Mouse (Mus musculus) hindbrain, embryonic 15.5 days (tissue): ENCODE measurements around the gene Bsn. TPM values are rescaled to one million over a fixed set of nuclear protein-coding genes. Genes with fewer than 3 reads are reported as not detected.
A peak's percentile ranks its signal among the peaks of the same experiment; 100 is the strongest.

Source experiments
- ATAC-seq: fragments of 200-750 bp; cut with Nextera tagmentation; 2 replicates; pipeline ENCODE4 v1.8.0; 2017; ENCODE audit warnings: low read depth, moderate number of reproducible peaks, moderate TSS enrichment; ENCODE audit not compliant: low FRiP score
- H3K27ac ChIP-seq: fragments of 300-500 bp; sonication (generic); replicated peaks from 2 replicates; pipeline ENCODE4 v1.5.1; 2015; ENCODE audit warnings: mild to moderate bottlenecking, inconsistent platforms
- H3K27me3 ChIP-seq: fragments of 300-500 bp; sonication (generic); 2 replicates; pipeline ENCODE4 v1.6.1; 2015; ENCODE audit warnings: control low read depth, inconsistent platforms
- H3K36me3 ChIP-seq: fragments of 300-500 bp; sonication (generic); 2 replicates; pipeline ENCODE4 v1.6.1; 2015; ENCODE audit warnings: control low read depth, inconsistent platforms
- H3K4me1 ChIP-seq: fragments of 300-500 bp; sonication (generic); replicated peaks from 2 replicates; pipeline ENCODE4 v1.6.1; 2015; ENCODE audit warnings: control low read depth, inconsistent platforms
- H3K4me2 ChIP-seq: fragments of 300-500 bp; sonication (generic); 2 replicates; pipeline ENCODE4 v1.6.1; 2015; ENCODE audit warnings: moderate library complexity, mild to moderate bottlenecking, inconsistent platforms
- H3K4me3 ChIP-seq: fragments of 300-500 bp; sonication (generic); 2 replicates; pipeline ENCODE4 v1.5.1; 2015; ENCODE audit warnings: mild to moderate bottlenecking, inconsistent platforms
- H3K9ac ChIP-seq: fragments of 300-500 bp; sonication (generic); 2 replicates; pipeline ENCODE4 v1.6.1; 2015; ENCODE audit warnings: inconsistent platforms
- H3K9me3 ChIP-seq: fragments of 300-500 bp; sonication (generic); 2 replicates; pipeline ENCODE4 v1.6.1; 2016; ENCODE audit warnings: control low read depth, inconsistent platforms
- WGBS: fragments of 180-500 bp; shearing (Covaris S2); methylation state at CpG from one replicate; pipeline ENCODE4 v1.1.7; 2015; 5-methylcytosine and 5-hydroxymethylcytosine counted together
- polyA plus RNA-seq: library from polyadenylated mRNA; unstranded; fragments of >200 nt; fragmentation: Nextera tagmentation; extraction: Ambion mirVana; gene quantifications from 2 replicates; pipeline ENCODE4 v1.2.1, GENCODE M21; 2015

Bsn gene
- polyA plus RNA-seq, 1 experiment from 2014 or later, result 10.0 TPM

- H3K27me3 ChIP-seq, result no peaks in the 10 kb centered on the region
- peaks cover 38% of the 10 kb centered on the region for H3K36me3 ChIP-seq
- H3K27ac ChIP-seq, result no peak overlapping the region
- 91% methylated on average over 6 of the region's 6 CpGs for WGBS
- no peaks in the 10 kb centered on the region for H3K9me3 ChIP-seq
- H3K4me3 ChIP-seq, result no peak overlapping the region
- no peak overlapping the region for H3K4me2 ChIP-seq
- ATAC-seq, result no peak
- H3K4me1 ChIP-seq, result peaks cover 11% of the 10 kb centered on the region
- H3K9ac ChIP-seq, result no peak overlapping the region
Observed at GRCm38 (mm10) chr9:108055661-108056237, 134.4 kb downstream of the Bsn start.

GRCm38 (mm10) chr9:108055061-108055460, 135.1 kb downstream of the Bsn start:
- Histone ChIP-seq H3K4me1 (peaks cover 18% of the 10 kb centered on the region), H3K9ac (no peak overlapping the region), H3K4me2 (no peak overlapping the region), H3K9me3 (no peaks in the 10 kb centered on the region), H3K27ac (no peak overlapping the region), H3K36me3 (peaks cover 36% of the 10 kb centered on the region), H3K4me3 (no peak overlapping the region), H3K27me3 (no peaks in the 10 kb centered on the region)
- WGBS, result 90% methylated on average over 1 of the region's 1 CpGs
- no peak for ATAC-seq

- Histone ChIP-seq H3K27ac (no peak overlapping the region), H3K4me1 (peaks cover 24% of the 10 kb centered on the region), H3K9me3 (no peaks in the 10 kb centered on the region), H3K27me3 (no peaks in the 10 kb centered on the region), H3K9ac (no peak overlapping the region), H3K4me3 (no peak overlapping the region), H3K36me3 (peaks cover 30% of the 10 kb centered on the region), H3K4me2 (no peak overlapping the region)
- WGBS, result 90% methylated on average over 22 of the region's 22 CpGs
- ATAC-seq, result no peak
Observed at GRCm38 (mm10) chr9:108054331-108055040, 135.7 kb downstream of the Bsn start.

GRCm38 (mm10) chr9:108053665-108054225, 136.4 kb downstream of the Bsn start:
- no peak for ATAC-seq
- H3K36me3 ChIP-seq, result peaks cover 22% of the 10 kb centered on the region
- WGBS, result 92% methylated on average over 15 of the region's 15 CpGs

GRCm38 (mm10) chr9:108052885-108053664, 137.1 kb downstream of the Bsn start, which contains the start of gene Amigo3:
Gene Amigo3 (plus strand): TSS chr9:108053159.
- ATAC-seq, result peak; percentile 25; the same call in 1 of the 2 replicates
- H3K4me3 ChIP-seq, result no peak within 1 kb of the TSS
- H3K27me3 ChIP-seq, result no peaks in the 10 kb centered on the region
- no peaks in the 10 kb centered on the region for H3K9me3 ChIP-seq
- H3K27ac ChIP-seq, result no peak within 1 kb of the TSS; the same call in 1 of the 2 replicates
- no peak within 1 kb of the TSS for H3K9ac ChIP-seq
- 59% methylated on average over 20 of the region's 20 CpGs for WGBS
- peaks cover 31% of the 10 kb centered on the region for H3K4me1 ChIP-seq
- H3K36me3 ChIP-seq, result peaks cover 18% of the 10 kb centered on the region
- peak within 1 kb of the TSS; percentile 34; the same call in 1 of the 2 replicates for H3K4me2 ChIP-seq

More at GRCm38 (mm10) chr9:108053665-108054225, 136.4 kb downstream of the Bsn start:
- Histone ChIP-seq H3K27ac (no peak overlapping the region), H3K4me2 (no peak overlapping the region), H3K4me3 (no peak overlapping the region), H3K9me3 (no peaks in the 10 kb centered on the region), H3K9ac (no peak overlapping the region), H3K27me3 (no peaks in the 10 kb centered on the region), H3K4me1 (peaks cover 26% of the 10 kb centered on the region)

GRCm38 (mm10) chr9:108052411-108052810, 137.8 kb downstream of the Bsn start:
- WGBS, result 81% methylated on average over 7 of the region's 7 CpGs
- no peaks in the 10 kb centered on the region for H3K27me3 ChIP-seq
- H3K36me3 ChIP-seq, result peaks cover 13% of the 10 kb centered on the region
- ATAC-seq, result no peak
- no peak overlapping the region for H3K4me3 ChIP-seq
- no peak overlapping the region for H3K4me2 ChIP-seq
- no peak overlapping the region; the same call in 1 of the 2 replicates for H3K27ac ChIP-seq
- H3K9me3 ChIP-seq, result no peaks in the 10 kb centered on the region
- peaks cover 38% of the 10 kb centered on the region for H3K4me1 ChIP-seq
- no peak overlapping the region for H3K9ac ChIP-seq

- H3K36me3 ChIP-seq, result peaks cover 15% of the 10 kb centered on the region
- no peak for ATAC-seq
- no peak overlapping the region for H3K4me2 ChIP-seq
Observed at GRCm38 (mm10) chr9:108051931-108052220, 138.3 kb downstream of the Bsn start.

GRCm38 (mm10) chr9:108051184-108051930, 138.8 kb downstream of the Bsn start:
- Histone ChIP-seq H3K27ac (no peak overlapping the region), H3K9me3 (no peaks in the 10 kb centered on the region), H3K27me3 (no peaks in the 10 kb centered on the region), H3K4me1 (peaks cover 38% of the 10 kb centered on the region), H3K4me2 (no peak overlapping the region), H3K36me3 (peaks cover 18% of the 10 kb centered on the region), H3K4me3 (no peak overlapping the region), H3K9ac (no peak overlapping the region)
- ATAC-seq, result no peak
- 92% methylated on average over 15 of the region's 15 CpGs for WGBS

More at GRCm38 (mm10) chr9:108051931-108052220, 138.3 kb downstream of the Bsn start:
- Histone ChIP-seq H3K9ac (no peak overlapping the region), H3K27ac (no peak overlapping the region), H3K4me1 (peaks cover 38% of the 10 kb centered on the region), H3K4me3 (no peak overlapping the region), H3K9me3 (no peaks in the 10 kb centered on the region), H3K27me3 (no peaks in the 10 kb centered on the region)
- 87% methylated on average over 4 of the region's 4 CpGs for WGBS

GRCm38 (mm10) chr9:108049561-108050251, 140.5 kb downstream of the Bsn start:
- H3K4me1 ChIP-seq, result peaks cover 38% of the 10 kb centered on the region
- peak overlapping the region; percentile 89 for H3K4me2 ChIP-seq
- no peaks in the 10 kb centered on the region for H3K9me3 ChIP-seq
- WGBS, result 44% methylated on average over 15 of the region's 15 CpGs
- peaks cover 32% of the 10 kb centered on the region for H3K36me3 ChIP-seq
- peak overlapping the region; percentile 64 for H3K9ac ChIP-seq
- ATAC-seq, result peak; percentile 6
- peak overlapping the region; percentile 81 for H3K27ac ChIP-seq
- H3K27me3 ChIP-seq, result no peaks in the 10 kb centered on the region
- H3K4me3 ChIP-seq, result peak overlapping the region; percentile 54

GRCm38 (mm10) chr9:108049016-108049455, 141.1 kb downstream of the Bsn start, which contains the start of gene Gmppb:
Gene Gmppb (plus strand): TSS chr9:108049242.
- H3K27ac ChIP-seq, result peak within 1 kb of the TSS; percentile 81
- H3K27me3 ChIP-seq, result no peaks in the 10 kb centered on the region
- H3K4me2 ChIP-seq, result peak within 1 kb of the TSS; percentile 89
- peak within 1 kb of the TSS; percentile 54 for H3K4me3 ChIP-seq
- peak; percentile 95 for ATAC-seq
- WGBS, result under 1% methylated on average over 37 of the region's 39 CpGs
- H3K4me1 ChIP-seq, result peaks cover 38% of the 10 kb centered on the region
- H3K9ac ChIP-seq, result peak within 1 kb of the TSS; percentile 64
- no peaks in the 10 kb centered on the region for H3K9me3 ChIP-seq
- peaks cover 34% of the 10 kb centered on the region for H3K36me3 ChIP-seq

GRCm38 (mm10) chr9:108048566-108048955, 141.6 kb downstream of the Bsn start:
- ATAC-seq, result peak; percentile 35
- under 1% methylated on average over 19 of the region's 19 CpGs for WGBS

More at GRCm38 (mm10) chr9:108048566-108048955, 141.6 kb downstream of the Bsn start:
- Histone ChIP-seq H3K4me1 (peaks cover 38% of the 10 kb centered on the region), H3K9me3 (no peaks in the 10 kb centered on the region), H3K4me3 (peak overlapping the region; percentile 54), H3K9ac (peak overlapping the region; percentile 27), H3K36me3 (peaks cover 35% of the 10 kb centered on the region), H3K4me2 (peak overlapping the region; percentile 89), H3K27me3 (no peaks in the 10 kb centered on the region), H3K27ac (peak overlapping the region; percentile 78)
